Mouse (Mus musculus) midbrain, embryonic 10.5 days (tissue): ENCODE measurements around the gene Gnat1. TPM values are rescaled to one million over a fixed set of nuclear protein-coding genes. Genes with fewer than 3 reads are reported as not detected.

Source experiments
- DNase-seq: peaks from one replicate; pipeline ENCODE4 v3.0.0-alpha.2; 2017; ENCODE audit warnings: low spot score
- H3K27ac ChIP-seq: fragments of 300-500 bp; sonication (generic); replicated peaks from 2 replicates; pipeline ENCODE4 v1.5.1; 2016; ENCODE audit warnings: mild to moderate bottlenecking
- H3K27me3 ChIP-seq: fragments of 300-500 bp; sonication (generic); 2 replicates; pipeline ENCODE4 v1.6.1; 2016; ENCODE audit warnings: low read depth, mild to moderate bottlenecking; ENCODE audit not compliant: poor library complexity, severe bottlenecking
- H3K36me3 ChIP-seq: fragments of 300-500 bp; sonication (generic); 2 replicates; pipeline ENCODE4 v1.6.1; 2016; ENCODE audit warnings: mild to moderate bottlenecking, moderate library complexity
- H3K4me1 ChIP-seq: fragments of 300-500 bp; sonication (generic); 2 replicates; pipeline ENCODE4 v1.6.1; 2016
- H3K4me3 ChIP-seq: fragments of 300-500 bp; sonication (generic); 2 replicates; pipeline ENCODE4 v1.5.1; 2016; ENCODE audit warnings: mild to moderate bottlenecking, moderate library complexity
- H3K9me3 ChIP-seq: fragments of 300-500 bp; sonication (generic); replicated peaks from 2 replicates; pipeline ENCODE4 v1.6.1; 2016; ENCODE audit warnings: mild to moderate bottlenecking
- WGBS: fragments of 180-500 bp; shearing (Covaris S2); methylation state at CpG from one replicate; pipeline ENCODE4 v1.1.7; 2016; 5-methylcytosine and 5-hydroxymethylcytosine counted together
- polyA plus RNA-seq: library from polyadenylated mRNA; unstranded; fragments of >200 nt; fragmentation: Nextera tagmentation; extraction: Ambion mirVana; gene quantifications from 2 replicates; pipeline ENCODE4 v1.2.1, GENCODE M21; 2016

The Gnat1 gene
- polyA plus RNA-seq, 1 experiment from 2014 or later, result 3.6 TPM

GRCm38 (mm10) chr9:107696845-107697610 lies 17.5 kb upstream of the Gnat1 start:
- Histone ChIP-seq H3K27ac (peak overlapping the region; percentile 90), H3K27me3 (no peaks in the 10 kb centered on the region), H3K36me3 (peaks cover 59% of the 10 kb centered on the region), H3K9me3 (no peaks in the 10 kb centered on the region), H3K4me3 (peak overlapping the region; percentile 33), H3K4me1 (peaks cover 94% of the 10 kb centered on the region)
- 8% methylated on average over 9 of the region's 9 CpGs for WGBS
- DNase-seq, result peak; percentile 90

DNA sequence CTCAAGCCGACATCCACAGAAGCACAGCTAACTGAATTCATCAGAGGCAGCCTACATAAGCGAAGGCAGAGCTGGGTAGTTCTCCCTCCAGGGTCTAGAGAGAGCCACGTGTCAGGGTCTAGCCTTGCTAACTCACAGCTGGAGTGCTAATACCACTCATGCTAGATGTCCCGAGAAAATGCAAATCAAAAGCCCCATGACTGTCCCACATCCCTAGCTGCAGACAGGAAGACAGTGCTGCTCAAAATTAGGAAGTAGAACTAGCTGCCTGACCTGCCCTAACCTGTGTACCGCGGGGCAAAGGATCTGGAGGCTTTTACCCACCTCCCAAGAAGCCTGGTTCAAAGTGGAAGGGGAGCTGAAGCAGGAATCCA lies 16.6 kb upstream of the Gnat1 start:
- peaks cover 85% of the 10 kb centered on the region for H3K4me1 ChIP-seq
- peak overlapping the region; percentile 90 for H3K27ac ChIP-seq
- 33% methylated on average over 6 of the region's 6 CpGs for WGBS
- peak overlapping the region; percentile 33; the same call in 1 of the 2 replicates for H3K4me3 ChIP-seq
- no peak for DNase-seq
- no peaks in the 10 kb centered on the region for H3K9me3 ChIP-seq
- peaks cover 59% of the 10 kb centered on the region for H3K36me3 ChIP-seq
- 0 out of 2 replicates have a peak, but pooled peaks cover 9% of the 10 kb centered on the region for H3K27me3 ChIP-seq

DNA sequence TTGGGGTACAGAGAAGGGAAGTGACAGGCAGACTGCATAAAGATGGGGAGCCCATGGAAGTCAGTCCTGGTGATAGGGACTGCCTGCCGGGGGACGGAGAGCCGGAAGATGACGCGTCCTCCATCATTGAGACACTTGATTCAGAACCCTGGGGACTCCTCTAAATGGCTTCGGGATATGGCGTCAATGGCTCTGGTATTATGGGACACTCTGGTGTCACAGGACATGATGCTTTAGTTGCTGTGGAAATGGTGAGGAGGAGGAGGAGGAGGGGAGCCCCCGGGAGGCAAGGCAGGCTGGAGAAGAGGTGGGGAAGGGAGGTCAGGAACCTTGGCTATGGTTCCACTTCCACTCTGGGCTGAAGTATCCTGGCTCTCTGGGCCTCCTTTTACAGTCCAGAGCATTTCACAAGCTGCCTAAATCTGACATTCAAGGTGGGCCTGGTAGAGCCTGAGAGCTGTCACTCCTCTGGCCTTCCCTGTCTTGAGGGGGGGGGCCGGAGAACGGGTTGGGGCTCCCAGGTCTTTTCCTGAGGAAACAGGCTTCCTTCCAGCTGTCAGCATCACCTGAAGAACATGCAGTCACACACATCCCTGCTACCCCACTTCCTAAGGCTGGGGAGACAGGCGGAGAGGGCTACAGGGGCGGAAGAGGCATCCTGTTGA lies 16.1 kb upstream of the Gnat1 start:
- Histone ChIP-seq H3K9me3 (no peaks in the 10 kb centered on the region), H3K27me3 (0 out of 2 replicates have a peak, but pooled peaks cover 10% of the 10 kb centered on the region), H3K4me1 (peaks cover 80% of the 10 kb centered on the region), H3K27ac (peak overlapping the region; percentile 90), H3K4me3 (peak overlapping the region; percentile 33; the same call in 1 of the 2 replicates), H3K36me3 (peaks cover 59% of the 10 kb centered on the region)
- WGBS, result 88% methylated on average over 12 of the region's 12 CpGs
- no peak for DNase-seq

GRCm38 (mm10) chr9:107694627-107695026 lies 15.1 kb upstream of the Gnat1 start:
- H3K36me3 ChIP-seq, result peaks cover 65% of the 10 kb centered on the region
- no peaks in the 10 kb centered on the region for H3K9me3 ChIP-seq
- H3K4me1 ChIP-seq, result peaks cover 70% of the 10 kb centered on the region
- peak overlapping the region; percentile 9; the same call in 1 of the 2 replicates for H3K4me3 ChIP-seq
- H3K27ac ChIP-seq, result peak overlapping the region; percentile 90
- DNase-seq, result no peak
- H3K27me3 ChIP-seq, result 0 out of 2 replicates have a peak, but pooled peaks cover 10% of the 10 kb centered on the region
- WGBS, result 72% methylated on average over 7 of the region's 7 CpGs

GRCm38 (mm10) chr9:107693433-107693987 lies 14.0 kb upstream of the Gnat1 start:
- no peak overlapping the region for H3K4me3 ChIP-seq
- 80% methylated on average over 4 of the region's 4 CpGs for WGBS
- 0 out of 2 replicates have a peak, but pooled peaks cover 10% of the 10 kb centered on the region for H3K27me3 ChIP-seq
- peaks cover 74% of the 10 kb centered on the region for H3K36me3 ChIP-seq
- peak overlapping the region; percentile 70 for H3K27ac ChIP-seq
- DNase-seq, result no peak
- no peaks in the 10 kb centered on the region for H3K9me3 ChIP-seq
- peaks cover 59% of the 10 kb centered on the region for H3K4me1 ChIP-seq

GRCm38 (mm10) chr9:107692785-107693184 lies 13.3 kb upstream of the Gnat1 start:
- WGBS, result 80% methylated on average over 5 of the region's 5 CpGs
- 0 out of 2 replicates have a peak, but pooled peaks cover 14% of the 10 kb centered on the region for H3K27me3 ChIP-seq
- H3K9me3 ChIP-seq, result no peaks in the 10 kb centered on the region
- H3K4me1 ChIP-seq, result peaks cover 56% of the 10 kb centered on the region
- DNase-seq, result no peak
- H3K36me3 ChIP-seq, result peaks cover 81% of the 10 kb centered on the region
- no peak overlapping the region for H3K4me3 ChIP-seq
- peak overlapping the region; percentile 70 for H3K27ac ChIP-seq

GRCm38 (mm10) chr9:107690391-107690790 lies 10.9 kb upstream of the Gnat1 start:
- Histone ChIP-seq H3K4me3 (no peak overlapping the region), H3K27ac (no peak overlapping the region), H3K9me3 (no peaks in the 10 kb centered on the region), H3K36me3 (peaks cover 99% of the 10 kb centered on the region), H3K27me3 (0 out of 2 replicates have a peak, but pooled peaks cover 27% of the 10 kb centered on the region), H3K4me1 (peaks cover 56% of the 10 kb centered on the region)
- DNase-seq, result no peak
- WGBS, result 81% methylated on average over 8 of the region's 8 CpGs

DNA sequence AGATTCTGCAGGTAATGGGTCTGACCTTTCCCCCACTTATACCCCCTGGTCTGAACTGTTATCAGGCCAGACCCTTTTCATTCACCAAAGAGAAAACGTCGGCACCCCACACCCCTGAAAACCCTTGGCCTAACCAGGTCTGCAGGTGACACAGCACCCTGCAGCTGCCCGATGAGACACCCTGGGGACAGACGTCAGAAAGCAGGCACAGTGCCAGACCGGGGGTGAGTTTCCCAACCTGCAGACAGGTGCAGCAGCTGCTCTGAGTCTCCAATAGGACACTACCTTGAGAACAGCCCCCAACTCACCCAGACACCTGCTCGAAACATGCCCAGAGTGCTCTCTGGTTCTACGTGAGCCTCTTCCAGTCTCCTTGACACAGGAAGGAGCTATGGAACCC lies 9.4 kb upstream of the Gnat1 start:
- Histone ChIP-seq H3K36me3 (peaks cover 99% of the 10 kb centered on the region), H3K4me1 (peaks cover 44% of the 10 kb centered on the region), H3K27ac (no peak overlapping the region), H3K4me3 (no peak overlapping the region), H3K9me3 (no peaks in the 10 kb centered on the region), H3K27me3 (0 out of 2 replicates have a peak, but pooled peaks cover 27% of the 10 kb centered on the region)
- DNase-seq, result no peak
- 82% methylated on average over 7 of the region's 7 CpGs for WGBS

DNA sequence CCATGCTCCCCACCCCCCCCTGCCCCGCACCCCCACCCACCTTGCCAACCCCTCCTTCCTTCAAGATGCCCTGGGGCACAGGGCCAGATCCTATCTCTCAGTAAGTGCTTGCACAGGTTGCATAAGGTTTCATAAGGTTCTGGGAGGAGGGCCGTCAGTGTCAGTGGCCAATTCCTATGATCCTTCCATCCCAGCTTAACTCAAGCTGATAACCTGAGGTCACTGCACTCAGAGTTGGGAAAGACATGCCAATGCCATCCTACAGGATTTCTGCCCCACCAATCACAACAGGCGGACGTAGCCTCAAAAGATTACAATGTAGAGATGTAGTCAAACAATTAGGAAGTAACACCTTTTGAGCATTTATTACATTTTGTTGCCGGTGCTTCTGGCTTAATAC lies 8.9 kb upstream of the Gnat1 start:
- H3K9me3 ChIP-seq, result no peaks in the 10 kb centered on the region
- H3K4me1 ChIP-seq, result peaks cover 39% of the 10 kb centered on the region
- no peak overlapping the region for H3K27ac ChIP-seq
- no peak for DNase-seq
- WGBS, result 95% methylated on average over 5 of the region's 5 CpGs
- peaks cover 100% of the 10 kb centered on the region for H3K36me3 ChIP-seq
- no peak overlapping the region for H3K4me3 ChIP-seq
- H3K27me3 ChIP-seq, result 0 out of 2 replicates have a peak, but pooled peaks cover 27% of the 10 kb centered on the region

GRCm38 (mm10) chr9:107685231-107685981 lies 5.9 kb upstream of the Gnat1 start:
- Histone ChIP-seq H3K4me3 (no peak overlapping the region; the same call in 1 of the 2 replicates), H3K9me3 (no peaks in the 10 kb centered on the region), H3K36me3 (peaks cover 90% of the 10 kb centered on the region), H3K27ac (peak overlapping the region; percentile 65), H3K27me3 (0 out of 2 replicates have a peak, but pooled peaks cover 16% of the 10 kb centered on the region), H3K4me1 (peaks cover 34% of the 10 kb centered on the region)
- peak; percentile 72 for DNase-seq
- WGBS, result 38% methylated on average over 17 of the region's 17 CpGs

DNA sequence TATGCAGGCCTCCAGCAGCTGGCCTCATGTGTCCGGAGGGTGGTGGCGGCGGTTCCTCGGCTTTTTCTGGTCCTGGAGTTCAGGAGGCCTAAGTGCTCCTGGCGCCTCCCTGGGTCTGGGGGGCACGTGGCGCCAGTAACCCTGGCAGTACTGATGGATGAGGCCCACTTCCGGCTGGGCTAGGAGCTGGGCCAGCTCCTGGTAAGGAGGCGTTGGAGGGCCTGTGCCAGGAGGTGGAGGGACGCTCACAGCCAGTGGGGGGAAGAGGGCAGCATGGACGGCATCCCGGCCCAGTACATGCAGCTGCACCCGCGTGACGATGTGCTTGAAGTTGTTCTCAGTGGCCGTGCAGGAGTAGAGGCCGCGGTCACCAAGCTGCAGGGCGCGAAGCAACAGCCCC lies 2.9 kb upstream of the Gnat1 start:
- Histone ChIP-seq H3K27me3 (peaks cover 19% of the 10 kb centered on the region), H3K9me3 (no peaks in the 10 kb centered on the region), H3K4me1 (peaks cover 34% of the 10 kb centered on the region), H3K36me3 (peaks cover 60% of the 10 kb centered on the region), H3K4me3 (no peak overlapping the region), H3K27ac (no peak overlapping the region)
- WGBS, result 94% methylated on average over 20 of the region's 20 CpGs
- no peak for DNase-seq

DNA sequence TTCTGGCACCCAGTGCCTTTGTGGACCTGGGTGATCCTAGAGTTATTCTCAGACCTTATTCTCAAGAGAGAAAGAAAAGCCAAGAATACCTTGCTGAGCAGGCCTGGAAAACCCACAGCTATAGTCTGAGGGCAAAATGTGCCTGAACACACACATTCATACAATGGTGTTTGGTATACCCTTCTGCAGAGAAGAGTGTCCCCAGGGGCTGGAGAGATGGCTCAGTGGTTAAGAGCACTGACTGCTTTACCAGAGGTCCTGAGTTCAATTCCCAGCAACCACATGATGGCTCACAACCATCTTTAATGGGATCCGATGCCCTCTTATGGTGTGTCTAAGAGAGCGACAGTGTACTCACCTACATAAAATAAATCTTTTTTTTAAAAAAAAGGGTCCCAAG lies 651 bp downstream of the Gnat1 start:
- Histone ChIP-seq H3K36me3 (peaks cover 24% of the 10 kb centered on the region), H3K4me1 (peaks cover 36% of the 10 kb centered on the region), H3K9me3 (no peaks in the 10 kb centered on the region), H3K4me3 (no peak overlapping the region), H3K27me3 (peaks cover 46% of the 10 kb centered on the region), H3K27ac (no peak overlapping the region)
- 93% methylated on average over 2 of the region's 2 CpGs for WGBS
- DNase-seq, result no peak
